Mouse (Mus musculus) stomach, postnatal 0 days (tissue): Measurements from ENCODE around the gene Dcst2.

ENCODE experiments used
- CTCF ChIP-seq: IDR thresholded peaks from 2 replicates; pipeline ENCODE4 v1.5.1; 2016; ENCODE audit warnings: antibody characterized with exemption, low read depth, mild to moderate bottlenecking, moderate library complexity
- EP300 ChIP-seq: optimal IDR thresholded peaks from 2 replicates; pipeline ENCODE3; 2016; ENCODE audit warnings: antibody characterized with exemption

- TF ChIP-seq CTCF (peak; percentile 93), EP300 (no peak)
These were observed 34.3 kb downstream of the Dcst2 start for GRCm38 (mm10) chr3:89395806-89396653.
